Mouse (Mus musculus) heart, embryonic 15.5 days (tissue): ENCODE results near the gene Oprm1. TPM values are rescaled to one million over a fixed set of nuclear protein-coding genes. Genes with fewer than 3 reads are reported as not detected.
"Not testable (repeated sequence)": the region's sequence is repeated elsewhere in the genome, so short reads cannot be mapped to it uniquely, and the experiment has no call there.

Experiments
- ATAC-seq: fragments of 200-750 bp; cut with Nextera tagmentation; replicated peaks from 2 replicates; pipeline ENCODE4 v1.8.0; 2017; ENCODE audit warnings: low read depth, moderate TSS enrichment; ENCODE audit not compliant: insufficient number of reproducible peaks, insufficient read depth, low FRiP score
- H3K27ac ChIP-seq: fragments of 300-500 bp; sonication (generic); 2 replicates; pipeline ENCODE4 v1.5.1; 2015; ENCODE audit warnings: mild to moderate bottlenecking, inconsistent platforms
- H3K27me3 ChIP-seq: fragments of 300-500 bp; sonication (generic); 2 replicates; pipeline ENCODE4 v1.6.1; 2015; ENCODE audit warnings: inconsistent platforms
- H3K36me3 ChIP-seq: fragments of 300-500 bp; sonication (generic); 2 replicates; pipeline ENCODE4 v1.6.1; 2015; ENCODE audit warnings: mild to moderate bottlenecking, inconsistent platforms
- H3K4me1 ChIP-seq: fragments of 300-500 bp; sonication (generic); replicated peaks from 2 replicates; pipeline ENCODE4 v1.6.1; 2015; ENCODE audit warnings: inconsistent platforms
- H3K4me2 ChIP-seq: fragments of 300-500 bp; sonication (generic); 2 replicates; pipeline ENCODE4 v1.6.1; 2015; ENCODE audit warnings: inconsistent platforms, mild to moderate bottlenecking, moderate library complexity
- H3K4me3 ChIP-seq: fragments of 300-500 bp; sonication (generic); 2 replicates; pipeline ENCODE4 v1.5.1; 2015; ENCODE audit warnings: mild to moderate bottlenecking, inconsistent platforms
- H3K9ac ChIP-seq: fragments of 300-500 bp; sonication (generic); 2 replicates; pipeline ENCODE4 v1.6.1; 2015; ENCODE audit warnings: mild to moderate bottlenecking, inconsistent platforms
- H3K9me3 ChIP-seq: fragments of 300-500 bp; sonication (generic); replicated peaks from 2 replicates; pipeline ENCODE4 v1.6.1; 2016; ENCODE audit warnings: inconsistent platforms
- WGBS: fragments of 180-500 bp; shearing (Covaris S2); methylation state at CpG from one replicate; pipeline ENCODE4 v1.1.7; 2015; ENCODE audit warnings: mixed read lengths; 5-methylcytosine and 5-hydroxymethylcytosine counted together
- polyA plus RNA-seq: library from polyadenylated mRNA; unstranded; fragments of >200 nt; fragmentation: Nextera tagmentation; extraction: Ambion mirVana; gene quantifications from 2 replicates; pipeline ENCODE4 v1.2.1, GENCODE M21; 2015

The Oprm1 gene
- polyA plus RNA-seq, 1 experiment from 2014 or later: not detected

GRCm38 (mm10) chr10:6980236-6980635 lies 221.9 kb downstream of the Oprm1 start:
- no peak overlapping the region for H3K27ac ChIP-seq
- H3K4me2 ChIP-seq: peak overlapping the region; percentile 46; the same call in 1 of the 2 replicates
- no peaks in the 10 kb centered on the region for H3K36me3 ChIP-seq
- no peaks in the 10 kb centered on the region for H3K9me3 ChIP-seq
- no peak overlapping the region for H3K9ac ChIP-seq
- no peaks in the 10 kb centered on the region for H3K27me3 ChIP-seq
- peak overlapping the region; percentile 30 for H3K4me3 ChIP-seq
- no peak for ATAC-seq
- H3K4me1 ChIP-seq: no peaks in the 10 kb centered on the region
- WGBS: 24% methylated on average over 6 of the region's 6 CpGs

GRCm38 (mm10) chr10:6982751-6983151 lies 224.4 kb downstream of the Oprm1 start:
- Histone ChIP-seq H3K9me3 (no peaks in the 10 kb centered on the region), H3K9ac (no peak overlapping the region), H3K4me3 (no peak overlapping the region), H3K36me3 (no peaks in the 10 kb centered on the region), H3K27ac (peak overlapping the region; percentile 9; the same call in 1 of the 2 replicates), H3K27me3 (no peaks in the 10 kb centered on the region), H3K4me2 (no peak overlapping the region), H3K4me1 (no peaks in the 10 kb centered on the region)
- no peak for ATAC-seq
- WGBS: 51% methylated on average over 2 of the region's 2 CpGs

GRCm38 (mm10) chr10:6983431-6983830 lies 225.1 kb downstream of the Oprm1 start:
- WGBS: 81% methylated on average over 2 of the region's 2 CpGs
- Histone ChIP-seq H3K9ac (no peak overlapping the region), H3K27ac (no peak overlapping the region), H3K4me3 (no peak overlapping the region), H3K9me3 (no peaks in the 10 kb centered on the region), H3K4me1 (no peaks in the 10 kb centered on the region), H3K36me3 (no peaks in the 10 kb centered on the region), H3K27me3 (no peaks in the 10 kb centered on the region), H3K4me2 (no peak overlapping the region)
- no peak for ATAC-seq

GRCm38 (mm10) chr10:6986246-6986645 lies 227.9 kb downstream of the Oprm1 start:
- H3K4me3 ChIP-seq: no peak overlapping the region
- no peak for ATAC-seq
- WGBS: 73% methylated on average over 4 of the region's 4 CpGs
- H3K36me3 ChIP-seq: no peaks in the 10 kb centered on the region
- H3K9me3 ChIP-seq: no peaks in the 10 kb centered on the region
- no peak overlapping the region for H3K4me2 ChIP-seq
- no peaks in the 10 kb centered on the region for H3K27me3 ChIP-seq
- H3K9ac ChIP-seq: no peak overlapping the region
- H3K27ac ChIP-seq: no peak overlapping the region
- 0 out of 2 replicates have a peak, but pooled peaks cover 3% of the 10 kb centered on the region for H3K4me1 ChIP-seq

- H3K27ac ChIP-seq: no peak overlapping the region
- no peak overlapping the region for H3K4me3 ChIP-seq
- WGBS: 53% methylated on average over 4 of the region's 4 CpGs
- H3K36me3 ChIP-seq: no peaks in the 10 kb centered on the region
- H3K4me2 ChIP-seq: no peak overlapping the region
- no peak overlapping the region for H3K9ac ChIP-seq
- no peak for ATAC-seq
- no peaks in the 10 kb centered on the region for H3K9me3 ChIP-seq
- 0 out of 2 replicates have a peak, but pooled peaks cover 3% of the 10 kb centered on the region for H3K4me1 ChIP-seq
- no peaks in the 10 kb centered on the region for H3K27me3 ChIP-seq
Measured at GRCm38 (mm10) chr10:6987399-6988098, 229.2 kb downstream of the Oprm1 start.

- Histone ChIP-seq H3K4me2 (no peak overlapping the region), H3K27me3 (no peaks in the 10 kb centered on the region), H3K27ac (no peak overlapping the region), H3K4me1 (0 out of 2 replicates have a peak, but pooled peaks cover 3% of the 10 kb centered on the region), H3K9me3 (no peaks in the 10 kb centered on the region), H3K36me3 (no peaks in the 10 kb centered on the region), H3K9ac (no peak overlapping the region), H3K4me3 (no peak overlapping the region)
- ATAC-seq: no peak
- 57% methylated on average over 1 of the region's 1 CpGs for WGBS
Measured at GRCm38 (mm10) chr10:6988555-6988954, 230.2 kb downstream of the Oprm1 start.

- no peak overlapping the region for H3K4me2 ChIP-seq
- no peaks in the 10 kb centered on the region for H3K9me3 ChIP-seq
- H3K4me1 ChIP-seq: no peaks in the 10 kb centered on the region
- no peak for ATAC-seq
- H3K27ac ChIP-seq: no peak overlapping the region
- H3K4me3 ChIP-seq: no peak overlapping the region
- H3K27me3 ChIP-seq: no peaks in the 10 kb centered on the region
- H3K9ac ChIP-seq: no peak overlapping the region
- no peaks in the 10 kb centered on the region for H3K36me3 ChIP-seq
- 63% methylated on average over 3 of the region's 3 CpGs for WGBS
Measured at GRCm38 (mm10) chr10:6996895-6997294, 238.6 kb downstream of the Oprm1 start.

GRCm38 (mm10) chr10:6998576-6999250 lies 240.4 kb downstream of the Oprm1 start:
- no peak overlapping the region for H3K27ac ChIP-seq
- H3K27me3 ChIP-seq: no peaks in the 10 kb centered on the region
- H3K4me2 ChIP-seq: no peak overlapping the region
- H3K9ac ChIP-seq: no peak overlapping the region
- no peaks in the 10 kb centered on the region for H3K9me3 ChIP-seq
- H3K4me3 ChIP-seq: no peak overlapping the region
- ATAC-seq: no peak
- H3K4me1 ChIP-seq: no peaks in the 10 kb centered on the region
- no peaks in the 10 kb centered on the region for H3K36me3 ChIP-seq
- WGBS: 76% methylated on average over 4 of the region's 4 CpGs

GRCm38 (mm10) chr10:6999355-6999754 lies 241.0 kb downstream of the Oprm1 start:
- Histone ChIP-seq H3K27me3 (no peaks in the 10 kb centered on the region), H3K9me3 (no peaks in the 10 kb centered on the region), H3K9ac (no peak overlapping the region), H3K4me3 (no peak overlapping the region), H3K36me3 (no peaks in the 10 kb centered on the region), H3K4me1 (no peaks in the 10 kb centered on the region), H3K4me2 (no peak overlapping the region), H3K27ac (no peak overlapping the region)
- 82% methylated on average over 3 of the region's 3 CpGs for WGBS
- no peak for ATAC-seq

- H3K27me3 ChIP-seq, H3K4me1 ChIP-seq, H3K9ac ChIP-seq, H3K4me2 ChIP-seq, H3K27ac ChIP-seq, H3K36me3 ChIP-seq, H3K4me3 ChIP-seq, H3K9me3 ChIP-seq, ATAC-seq: not testable (repeated sequence)
Measured at GRCm38 (mm10) chr10:7003898-7004297, 245.6 kb downstream of the Oprm1 start.

GRCm38 (mm10) chr10:7004980-7005538 lies 246.8 kb downstream of the Oprm1 start:
- 51% methylated on average over 5 of the region's 5 CpGs for WGBS
- Histone ChIP-seq H3K36me3 (no peaks in the 10 kb centered on the region), H3K27me3 (no peaks in the 10 kb centered on the region), H3K27ac (no peak overlapping the region), H3K4me2 (no peak overlapping the region), H3K9ac (no peak overlapping the region), H3K4me3 (no peak overlapping the region), H3K4me1 (no peaks in the 10 kb centered on the region), H3K9me3 (no peaks in the 10 kb centered on the region)
- ATAC-seq: no peak
